Mouse (Mus musculus) limb, embryonic 14.5 days (tissue): ENCODE measurements around the gene Sash1. TPM values are rescaled to one million over a fixed set of nuclear protein-coding genes. Genes with fewer than 3 reads are reported as not detected.
"Not testable (repeated sequence)": the region's sequence is repeated elsewhere in the genome, so short reads cannot be mapped to it uniquely, and the experiment has no call there.

ENCODE experiments used
- ATAC-seq: fragments of 200-750 bp; cut with Nextera tagmentation; 2 replicates; pipeline ENCODE4 v1.8.0; 2017; ENCODE audit warnings: low read depth, moderate number of reproducible peaks, moderate TSS enrichment; ENCODE audit not compliant: low FRiP score
- DNase-seq: peaks from one replicate; pipeline ENCODE4 v3.0.0-alpha.2; 2015; ENCODE audit warnings: low spot score
- H3K27ac ChIP-seq: fragments of 300-500 bp; sonication (generic); replicated peaks from 2 replicates; pipeline ENCODE4 v1.5.1; 2014; ENCODE audit warnings: low read depth, mild to moderate bottlenecking, low read length, moderate library complexity, mixed read lengths
- H3K27me3 ChIP-seq: fragments of 300-500 bp; sonication (generic); 2 replicates; pipeline ENCODE4 v1.6.1; 2014; ENCODE audit warnings: low read length, mixed read lengths; ENCODE audit not compliant: control insufficient read depth, insufficient read depth
- H3K36me3 ChIP-seq: fragments of 300-500 bp; sonication (generic); 2 replicates; pipeline ENCODE4 v1.6.1; 2014; ENCODE audit warnings: mild to moderate bottlenecking, low read length, moderate library complexity, mixed read lengths; ENCODE audit not compliant: control insufficient read depth, insufficient read depth
- H3K4me1 ChIP-seq: fragments of 300-500 bp; sonication (generic); 2 replicates; pipeline ENCODE4 v1.6.1; 2014; ENCODE audit warnings: antibody characterized with exemption, low read length, mixed read lengths; ENCODE audit not compliant: control insufficient read depth, insufficient read depth
- H3K4me2 ChIP-seq: fragments of 300-500 bp; sonication (generic); replicated peaks from 2 replicates; pipeline ENCODE4 v1.6.1; 2014; ENCODE audit warnings: low read depth, mild to moderate bottlenecking, low read length, moderate library complexity; ENCODE audit not compliant: severe bottlenecking
- H3K4me3 ChIP-seq: fragments of 300-500 bp; sonication (generic); replicated peaks from 2 replicates; pipeline ENCODE4 v1.5.1; 2014; ENCODE audit warnings: low read length
- H3K9ac ChIP-seq: fragments of 300-500 bp; sonication (generic); 2 replicates; pipeline ENCODE4 v1.6.1; 2014; ENCODE audit warnings: mild to moderate bottlenecking, low read depth, low read length, moderate library complexity; ENCODE audit not compliant: severe bottlenecking
- H3K9me3 ChIP-seq: fragments of 300-500 bp; sonication (generic); 2 replicates; pipeline ENCODE4 v1.6.1; 2016; ENCODE audit warnings: low read length; ENCODE audit not compliant: control insufficient read depth
- POLR2A ChIP-seq: fragments of 200-500 bp; IDR thresholded peaks from 2 replicates; pipeline ENCODE4 v1.8.0; 2012; ENCODE audit warnings: inconsistent platforms, mild to moderate bottlenecking, moderate library complexity, borderline replicate concordance; ENCODE audit not compliant: insufficient read depth, insufficient read length; ENCODE audit errors: extremely low read depth
- WGBS: fragments of 180-500 bp; shearing (Covaris S2); extraction: QIAGEN DNeasy Blood & Tissue Kit; methylation state at CpG from one replicate; pipeline ENCODE4 v1.1.7; 2014; 5-methylcytosine and 5-hydroxymethylcytosine counted together
- polyA plus RNA-seq, 2 experiments: library from polyadenylated mRNA; depleted of rRNA in 1 of 2; stranded (reverse) in 1 of 2; unstranded in 1 of 2; fragments of >200 nt; fragmentation: Nextera tagmentation in 1 of 2; extraction: Ambion mirVana in 1 of 2; gene quantifications; 2 replicates each; pipeline versions ENCODE4 v1.2.1 to v1.2.3; 2012 to 2014

Gene Sash1
- polyA plus RNA-seq, 2 experiments = 8.8 to 21.7 TPM

DNA sequence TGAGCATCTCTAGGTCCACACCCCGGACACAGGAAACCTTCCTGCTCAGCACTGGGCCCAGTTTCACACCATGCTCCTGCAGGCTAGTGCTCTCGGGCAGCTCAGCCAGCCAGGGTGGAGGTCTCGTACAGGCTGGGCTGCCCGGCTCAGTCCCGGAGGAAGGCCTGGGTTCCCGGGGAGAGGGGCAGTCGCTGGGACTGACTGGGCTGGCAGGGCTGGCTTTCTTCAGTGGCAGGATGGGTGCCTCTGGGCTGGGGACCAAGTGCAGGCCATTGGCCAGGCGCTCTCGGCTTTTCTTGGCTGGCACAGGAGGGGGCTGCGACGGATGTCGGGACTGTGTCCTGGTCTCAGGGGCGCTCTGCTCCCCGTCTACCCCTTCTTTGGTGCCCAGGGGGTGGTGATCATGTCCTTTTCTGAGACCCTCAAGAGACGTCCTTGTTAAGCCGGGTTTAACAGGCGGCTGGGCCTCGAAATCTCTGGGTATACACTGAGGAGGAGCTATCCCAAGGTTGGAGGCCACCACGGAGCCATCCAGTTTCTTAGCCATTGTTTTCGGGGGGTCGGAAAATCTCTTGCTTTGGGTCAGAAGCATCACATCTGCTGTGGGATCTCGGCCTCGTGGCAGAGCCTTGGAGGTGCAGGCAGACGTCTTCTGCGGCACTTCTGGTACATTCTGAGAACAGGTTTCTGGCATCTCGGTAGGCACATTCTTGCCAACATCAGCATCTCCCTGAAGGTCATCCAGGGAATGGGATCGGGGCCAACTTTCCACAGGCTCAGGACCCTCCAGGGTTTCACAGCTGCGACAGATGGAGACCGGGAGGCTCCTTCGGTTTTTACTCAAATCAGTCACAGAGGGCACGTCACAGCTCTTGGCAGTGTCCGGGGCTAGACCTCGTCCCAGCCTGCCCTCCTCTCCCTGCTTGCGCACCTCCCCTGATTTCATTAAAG, 156.2 kb downstream of the Sash1 start:
- Histone ChIP-seq H3K36me3 (peaks cover 80% of the 10 kb centered on the region), H3K4me1 (no peaks in the 10 kb centered on the region), H3K4me3 (no peak overlapping the region), H3K9me3 (no peaks in the 10 kb centered on the region), H3K4me2 (no peak overlapping the region), H3K27me3 (no peaks in the 10 kb centered on the region), H3K27ac (no peak overlapping the region), H3K9ac (no peak overlapping the region)
- no peak for ATAC-seq
- TF ChIP-seq POLR2A = no peak
- WGBS = 89% methylated on average over 33 of the region's 34 CpGs
- DNase-seq = no peak

DNA sequence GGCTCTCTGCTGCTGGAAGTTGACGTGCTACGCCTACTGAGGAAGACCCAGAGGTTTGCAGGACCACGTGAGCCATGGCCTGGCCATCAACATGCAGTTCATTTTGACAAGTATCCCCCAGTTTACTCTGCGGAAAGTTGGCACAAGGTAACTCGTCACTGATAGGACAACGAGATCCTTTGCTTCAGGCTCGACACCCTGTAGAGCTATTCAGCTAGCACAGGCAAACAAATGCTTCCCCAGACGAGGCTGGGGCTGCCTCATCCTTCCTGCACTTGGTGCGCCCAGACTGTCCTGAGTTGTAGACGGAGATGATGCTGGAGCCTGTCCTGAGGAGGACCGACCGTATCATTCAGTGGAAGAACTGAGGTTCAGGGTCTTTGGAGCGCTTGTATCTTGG, 166.5 kb downstream of the Sash1 start:
- no peak for TF ChIP-seq POLR2A
- ATAC-seq = no peak
- H3K9ac ChIP-seq = no peak overlapping the region
- WGBS = 77% methylated on average over 13 of the region's 13 CpGs
- no peaks in the 10 kb centered on the region for H3K4me1 ChIP-seq
- DNase-seq = no peak
- H3K4me3 ChIP-seq = no peak overlapping the region
- H3K27ac ChIP-seq = no peak overlapping the region
- H3K4me2 ChIP-seq = no peak overlapping the region
- no peaks in the 10 kb centered on the region for H3K9me3 ChIP-seq
- no peaks in the 10 kb centered on the region for H3K27me3 ChIP-seq
- H3K36me3 ChIP-seq = peaks cover 10% of the 10 kb centered on the region; the same call in 1 of the 2 replicates

DNA sequence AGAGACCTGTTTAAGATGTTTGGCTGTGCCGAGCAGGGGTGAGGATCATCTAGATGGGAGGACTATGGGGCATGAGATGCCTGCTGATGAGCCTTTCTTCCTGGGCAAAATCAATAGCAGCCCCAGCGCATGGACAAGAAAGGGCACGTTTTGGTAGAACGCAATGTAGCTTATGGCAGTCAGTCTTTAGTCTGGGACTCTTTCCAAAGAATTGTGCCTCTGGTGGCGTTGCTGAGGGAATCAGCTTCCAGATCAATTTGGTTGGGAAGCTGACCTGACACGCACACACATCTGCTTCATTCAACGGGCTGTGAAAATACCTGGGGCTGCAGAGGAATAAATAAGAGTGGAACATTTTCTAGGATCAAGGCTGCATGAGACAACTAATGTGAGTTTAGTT, 167.0 kb downstream of the Sash1 start:
- no peaks in the 10 kb centered on the region for H3K4me1 ChIP-seq
- no peaks in the 10 kb centered on the region for H3K9me3 ChIP-seq
- ATAC-seq (no peak), DNase-seq (no peak)
- H3K27me3 ChIP-seq = no peaks in the 10 kb centered on the region
- H3K36me3 ChIP-seq = peaks cover 9% of the 10 kb centered on the region; the same call in 1 of the 2 replicates
- 72% methylated on average over 7 of the region's 7 CpGs for WGBS
- no peak overlapping the region for H3K4me3 ChIP-seq
- no peak for TF ChIP-seq POLR2A
- H3K9ac ChIP-seq = no peak overlapping the region
- H3K4me2 ChIP-seq = no peak overlapping the region
- no peak overlapping the region for H3K27ac ChIP-seq

DNA sequence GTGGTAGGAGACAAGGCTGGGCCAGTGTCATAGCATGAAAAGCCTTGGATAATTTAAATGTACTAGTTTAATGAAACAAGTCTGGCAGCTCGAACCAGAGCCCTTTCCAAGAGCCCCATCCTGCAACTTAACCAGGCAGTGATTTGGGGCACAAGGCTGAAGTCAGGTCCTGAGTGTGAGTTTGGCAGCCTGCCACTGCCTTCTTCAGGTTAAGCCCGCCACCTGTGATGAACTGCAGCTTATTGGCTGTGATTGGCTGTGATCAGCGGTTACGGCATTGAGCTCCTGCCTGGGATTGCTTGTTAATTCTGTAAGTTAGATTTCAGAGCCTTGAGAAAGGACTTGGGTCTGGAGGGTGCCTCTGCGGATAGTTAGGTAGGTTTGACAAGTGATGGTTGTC, 168.7 kb downstream of the Sash1 start:
- no peak for ATAC-seq
- WGBS = 61% methylated on average over 5 of the region's 5 CpGs
- no peak for DNase-seq

DNA sequence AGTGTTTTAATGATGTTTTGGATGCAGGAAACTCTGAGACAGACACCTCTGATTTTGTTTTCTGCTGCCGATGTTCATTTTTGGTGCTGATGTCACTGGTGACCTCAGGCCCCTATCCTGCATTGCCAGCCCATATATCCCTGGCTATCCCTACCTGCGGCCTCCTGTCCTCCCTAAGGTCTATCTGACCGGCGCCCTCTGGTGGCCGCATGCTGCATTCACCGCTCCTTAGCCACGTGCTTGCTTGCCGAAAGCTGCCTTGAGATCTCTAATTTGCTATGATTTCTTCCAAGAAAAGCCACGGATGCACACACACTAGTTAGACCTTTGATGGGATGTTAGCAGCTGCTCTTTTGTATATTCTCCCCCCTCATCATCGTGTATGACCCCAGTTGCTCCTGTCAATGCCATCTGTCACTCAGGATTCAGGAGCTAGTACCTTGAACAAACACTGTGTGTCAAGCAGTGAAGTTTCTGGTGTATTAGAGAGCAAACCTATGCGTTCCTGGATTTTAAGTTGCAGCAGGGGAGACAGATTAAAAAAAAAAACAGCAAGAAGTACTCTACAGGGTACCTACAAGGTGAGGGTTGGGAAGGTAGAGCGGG, 170.1 kb downstream of the Sash1 start:
- H3K4me2 ChIP-seq = no peak overlapping the region
- ATAC-seq = 0 out of 2 replicates have a peak, but pooled peaks have one; percentile 41
- no peak for TF ChIP-seq POLR2A

More for the DNA sequence above, 168.7 kb downstream of the Sash1 start:
- H3K36me3 ChIP-seq = peaks cover 4% of the 10 kb centered on the region; the same call in 1 of the 2 replicates
- no peaks in the 10 kb centered on the region for H3K27me3 ChIP-seq
- H3K9me3 ChIP-seq = no peaks in the 10 kb centered on the region
- no peak overlapping the region for H3K4me2 ChIP-seq
- no peak for TF ChIP-seq POLR2A
- no peak overlapping the region for H3K4me3 ChIP-seq
- no peak overlapping the region for H3K27ac ChIP-seq
- H3K4me1 ChIP-seq = no peaks in the 10 kb centered on the region
- no peak overlapping the region for H3K9ac ChIP-seq

DNA sequence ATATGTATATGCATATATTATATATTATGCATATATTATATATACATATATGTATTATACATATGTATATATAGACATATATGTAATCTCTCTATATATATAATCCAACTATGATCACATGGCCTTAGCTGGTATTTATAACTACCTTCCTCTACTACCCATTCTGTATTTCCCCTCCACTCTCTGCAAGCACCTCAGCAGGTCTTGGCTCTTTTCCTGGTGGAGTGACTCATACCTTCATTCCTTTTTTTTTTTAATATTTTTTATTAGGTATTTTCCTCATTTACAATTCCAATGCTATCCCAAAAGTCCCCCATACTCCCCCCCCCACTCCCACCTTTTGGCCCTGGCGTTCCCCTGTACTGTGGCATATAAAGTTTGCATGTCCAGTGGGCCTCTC, 189.2 kb downstream of the Sash1 start:
- H3K9ac ChIP-seq, DNase-seq, H3K36me3 ChIP-seq, H3K27me3 ChIP-seq, H3K4me3 ChIP-seq, ATAC-seq, H3K4me1 ChIP-seq, H3K4me2 ChIP-seq, H3K9me3 ChIP-seq, H3K27ac ChIP-seq: not testable (repeated sequence)
- WGBS = 87% methylated on average over 1 of the region's 1 CpGs

More for the DNA sequence above, 170.1 kb downstream of the Sash1 start:
- H3K9me3 ChIP-seq = no peaks in the 10 kb centered on the region
- 0 out of 2 replicates have a peak, but pooled peaks cover under 1% of the 10 kb centered on the region for H3K36me3 ChIP-seq
- H3K27me3 ChIP-seq = no peaks in the 10 kb centered on the region
- DNase-seq = peak; percentile 77
- no peak overlapping the region for H3K4me3 ChIP-seq
- H3K4me1 ChIP-seq = no peaks in the 10 kb centered on the region
- H3K9ac ChIP-seq = no peak overlapping the region
- WGBS = 17% methylated on average over 12 of the region's 12 CpGs
- no peak overlapping the region for H3K27ac ChIP-seq
